Mouse (Mus musculus): Measurements from ENCODE around the gene Cd80. TPM values are rescaled to one million over a fixed set of nuclear protein-coding genes. Genes with fewer than 3 reads are reported as not detected.
"Not testable (repeated sequence)": the region's sequence is repeated elsewhere in the genome, so short reads cannot be mapped to it uniquely, and the experiment has no call there.

Cd80 gene
- polyA plus RNA-seq, 1 experiment from 2014 or later: 0.23 TPM

DNA sequence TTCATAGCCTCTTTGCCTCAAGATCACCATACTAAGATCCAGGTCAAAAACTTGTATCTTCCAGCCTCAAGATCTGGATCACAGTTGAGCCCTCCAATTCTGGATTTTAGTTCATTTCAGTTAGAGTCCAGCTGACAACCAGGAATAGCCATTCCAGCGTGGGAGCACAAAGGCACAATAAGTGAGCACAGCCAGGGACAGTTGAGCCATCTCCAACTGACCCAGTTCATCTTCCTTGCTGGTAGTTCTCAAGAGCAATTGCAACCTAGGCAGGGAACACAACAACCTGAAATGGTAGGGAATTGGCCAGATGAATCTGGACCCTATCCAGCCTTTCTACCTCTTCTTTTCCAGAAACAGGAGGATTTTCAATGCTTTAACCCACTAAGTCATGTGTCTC, 16.2 kb upstream of the Cd80 start:
- Histone ChIP-seq H3K4me1 (no peaks in the 10 kb centered on the region), H3K27me3 (ENCODE audit: low read depth, poor library complexity, severe bottlenecking) (no peaks in the 10 kb centered on the region), H3K36me3 (peaks cover 17% of the 10 kb centered on the region), H3K27ac (replicated peaks) (no peak overlapping the region), H3K4me3 (no peak overlapping the region), H3K9me3 (replicated peaks) (no peaks in the 10 kb centered on the region; the same call in 1 of the 2 replicates)
- no peak for DNase-seq (ENCODE audit: low spot score)
- WGBS: 84% methylated on average over 1 of the region's 1 CpGs

DNA sequence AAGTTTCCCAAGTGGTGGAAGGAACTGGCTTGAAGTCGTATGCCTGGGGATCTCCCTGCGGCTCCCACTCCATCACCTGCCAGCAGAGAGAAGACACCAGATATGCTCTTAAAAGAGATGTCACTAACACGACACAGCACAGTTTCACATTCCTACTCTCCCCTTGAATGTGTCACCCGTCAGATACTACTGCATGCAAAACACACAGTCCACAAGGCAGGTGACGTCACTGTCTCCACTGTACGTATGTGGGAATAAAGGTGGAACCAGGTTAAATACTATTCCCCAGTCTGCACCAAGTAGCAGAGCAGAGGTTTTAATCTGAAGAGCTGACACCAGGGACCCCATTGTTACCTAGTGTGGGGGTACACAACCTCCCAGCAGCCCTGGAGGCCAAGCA, 15.0 kb upstream of the Cd80 start:
- no peaks in the 10 kb centered on the region; the same call in 1 of the 2 replicates for H3K9me3 ChIP-seq (replicated peaks)
- no peaks in the 10 kb centered on the region for H3K4me1 ChIP-seq
- no peak overlapping the region for H3K4me3 ChIP-seq
- H3K36me3 ChIP-seq: peaks cover 29% of the 10 kb centered on the region
- 85% methylated on average over 6 of the region's 6 CpGs for WGBS
- H3K27ac ChIP-seq (replicated peaks): no peak overlapping the region
- DNase-seq (ENCODE audit: low spot score): no peak
- no peaks in the 10 kb centered on the region for H3K27me3 ChIP-seq (ENCODE audit: low read depth, poor library complexity, severe bottlenecking)

DNA sequence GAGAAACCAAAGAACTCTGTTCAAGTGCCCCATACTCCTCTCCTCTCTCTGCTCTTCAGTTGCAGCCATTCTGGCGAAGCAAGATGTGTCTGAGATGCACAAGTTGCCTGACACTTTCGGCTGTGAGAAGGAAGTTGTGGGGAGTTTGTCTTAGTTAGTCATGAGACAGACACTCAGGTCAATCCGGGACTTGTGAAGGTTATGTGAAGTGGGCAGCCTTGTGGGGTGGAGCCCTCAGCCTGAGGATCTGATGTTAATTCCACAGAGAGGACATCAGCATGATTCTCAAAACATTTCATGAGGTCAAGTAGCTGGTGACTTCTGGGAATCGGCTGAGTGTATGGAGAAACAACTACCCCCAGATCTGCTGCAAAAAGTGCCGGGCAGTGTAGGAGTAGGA, 13.8 kb upstream of the Cd80 start:
- H3K27ac ChIP-seq (replicated peaks): no peak overlapping the region
- DNase-seq (ENCODE audit: low spot score): no peak
- 90% methylated on average over 5 of the region's 5 CpGs for WGBS

DNA sequence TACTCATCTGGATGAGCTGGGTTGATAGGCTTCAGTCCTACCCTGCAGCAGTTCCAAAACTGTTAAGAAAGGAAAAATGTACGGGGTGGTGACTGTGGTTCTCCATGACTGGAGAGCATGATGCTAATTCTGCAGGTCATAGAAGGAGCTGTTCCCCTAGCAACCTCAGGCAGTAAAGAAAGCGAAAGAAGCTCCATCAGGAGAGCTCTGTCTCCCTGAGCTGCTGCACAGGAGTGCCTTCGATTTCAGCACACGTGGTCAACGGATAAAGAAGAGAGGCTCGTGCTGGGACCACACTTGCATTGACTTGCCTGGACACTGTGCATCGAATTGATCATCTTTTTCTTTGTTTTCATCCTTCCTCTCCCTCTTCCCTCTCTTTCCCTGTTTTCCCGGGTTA, 13.1 kb upstream of the Cd80 start:
- 87% methylated on average over 8 of the region's 8 CpGs for WGBS
- Histone ChIP-seq H3K4me1 (no peaks in the 10 kb centered on the region), H3K27ac (replicated peaks) (no peak overlapping the region), H3K4me3 (no peak overlapping the region), H3K27me3 (ENCODE audit: low read depth, poor library complexity, severe bottlenecking) (no peaks in the 10 kb centered on the region), H3K36me3 (peaks cover 47% of the 10 kb centered on the region), H3K9me3 (replicated peaks) (no peaks in the 10 kb centered on the region; the same call in 1 of the 2 replicates)
- no peak for DNase-seq (ENCODE audit: low spot score)

More for the DNA sequence above, 13.8 kb upstream of the Cd80 start:
- no peaks in the 10 kb centered on the region for H3K27me3 ChIP-seq (ENCODE audit: low read depth, poor library complexity, severe bottlenecking)
- no peak overlapping the region for H3K4me3 ChIP-seq
- H3K9me3 ChIP-seq (replicated peaks): no peaks in the 10 kb centered on the region; the same call in 1 of the 2 replicates
- peaks cover 41% of the 10 kb centered on the region for H3K36me3 ChIP-seq
- no peaks in the 10 kb centered on the region for H3K4me1 ChIP-seq

DNA sequence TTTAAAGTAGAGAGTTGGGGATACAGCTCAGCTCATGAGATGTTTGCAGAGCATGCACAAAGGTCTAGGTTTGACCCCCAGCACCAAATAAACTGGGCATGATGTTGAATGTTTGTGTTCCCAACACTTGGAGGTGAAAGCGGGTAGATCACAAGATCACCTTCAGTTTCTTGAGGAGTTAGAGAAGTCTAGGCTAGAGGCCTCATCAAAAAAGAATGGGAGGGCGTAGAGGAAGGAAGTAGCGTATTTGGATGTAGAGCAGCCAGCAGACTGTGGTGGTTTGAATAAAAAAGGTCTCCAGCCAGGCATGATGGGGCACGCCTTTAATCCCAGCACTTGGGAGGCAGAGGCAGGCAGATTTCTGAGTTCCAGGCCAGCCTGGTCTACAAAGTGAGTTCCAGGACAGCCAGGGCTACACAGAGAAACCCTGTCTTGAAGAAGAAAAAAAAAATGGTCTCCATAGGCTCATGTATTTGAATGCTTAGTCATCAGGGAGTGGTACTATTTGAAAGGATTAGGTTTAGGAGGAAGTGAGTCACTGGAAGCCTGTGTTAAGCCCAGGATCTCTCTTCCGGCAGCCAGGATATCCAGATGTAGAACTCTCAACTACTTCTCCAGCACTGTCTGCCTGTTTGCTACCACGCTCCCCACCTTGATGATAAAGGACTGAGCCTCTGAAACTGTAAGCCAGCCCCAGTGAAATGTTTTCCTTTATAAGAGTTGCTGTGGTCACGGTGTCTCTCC, 11.5 kb upstream of the Cd80 start:
- no peaks in the 10 kb centered on the region; the same call in 1 of the 2 replicates for H3K9me3 ChIP-seq (replicated peaks)
- H3K4me1 ChIP-seq: no peaks in the 10 kb centered on the region
- no peak overlapping the region for H3K4me3 ChIP-seq
- no peaks in the 10 kb centered on the region for H3K27me3 ChIP-seq (ENCODE audit: low read depth, poor library complexity, severe bottlenecking)
- DNase-seq (ENCODE audit: low spot score): no peak
- H3K36me3 ChIP-seq: peaks cover 64% of the 10 kb centered on the region
- H3K27ac ChIP-seq (replicated peaks): no peak overlapping the region
- 97% methylated on average over 7 of the region's 7 CpGs for WGBS

DNA sequence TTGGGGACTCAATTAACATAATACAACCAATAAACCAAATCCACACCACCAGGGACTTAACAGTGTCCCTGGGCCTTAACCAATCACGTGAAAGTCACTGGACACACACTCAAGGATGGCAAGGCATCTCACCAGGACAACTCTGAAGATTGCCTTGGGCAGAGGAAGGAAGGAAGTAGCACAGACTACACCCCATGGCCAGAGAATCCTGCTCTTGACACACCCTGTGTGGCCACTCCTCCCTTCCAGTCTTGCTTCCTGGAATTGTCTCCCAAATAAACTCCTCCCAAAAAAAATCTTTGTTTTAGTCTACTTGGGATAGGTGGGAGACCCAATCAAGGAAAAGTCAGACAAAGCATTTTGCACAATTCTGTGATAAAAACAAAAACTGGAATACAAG, 10.3 kb upstream of the Cd80 start:
- 75% methylated on average over 1 of the region's 1 CpGs for WGBS
- Histone ChIP-seq H3K9me3 (replicated peaks) (no peaks in the 10 kb centered on the region; the same call in 1 of the 2 replicates), H3K27ac (replicated peaks) (no peak overlapping the region), H3K4me1 (no peaks in the 10 kb centered on the region), H3K27me3 (ENCODE audit: low read depth, poor library complexity, severe bottlenecking) (no peaks in the 10 kb centered on the region), H3K4me3 (no peak overlapping the region), H3K36me3 (peaks cover 76% of the 10 kb centered on the region)
- no peak for DNase-seq (ENCODE audit: low spot score)

DNA sequence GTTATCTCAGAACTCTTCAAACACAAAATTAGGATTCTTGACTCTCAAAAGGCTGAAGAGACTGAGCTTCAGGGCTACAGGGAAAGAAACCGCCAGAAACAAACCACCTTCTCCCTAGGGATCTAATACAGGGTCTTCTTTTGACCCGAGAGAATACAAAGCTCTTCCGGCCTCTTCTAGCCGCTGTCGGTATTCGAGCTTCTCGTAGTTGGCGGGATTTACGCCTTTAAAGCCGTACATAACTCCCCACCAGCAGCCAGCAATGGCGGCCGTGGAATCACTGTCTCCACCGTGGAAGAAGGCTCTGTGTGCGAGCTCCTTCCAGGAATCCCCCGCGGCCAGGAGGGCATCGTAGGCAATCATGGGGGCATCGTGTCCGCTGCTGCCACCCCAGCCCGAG, 9.8 kb upstream of the Cd80 start:
- Histone ChIP-seq H3K4me1 (0 out of 2 replicates have a peak, but pooled peaks cover 1% of the 10 kb centered on the region), H3K36me3 (peaks cover 81% of the 10 kb centered on the region), H3K27ac (replicated peaks) (no peak overlapping the region), H3K9me3 (replicated peaks) (no peaks in the 10 kb centered on the region; the same call in 1 of the 2 replicates), H3K4me3 (no peak overlapping the region), H3K27me3 (ENCODE audit: low read depth, poor library complexity, severe bottlenecking) (no peaks in the 10 kb centered on the region)
- DNase-seq (ENCODE audit: low spot score): no peak
- 95% methylated on average over 20 of the region's 20 CpGs for WGBS

DNA sequence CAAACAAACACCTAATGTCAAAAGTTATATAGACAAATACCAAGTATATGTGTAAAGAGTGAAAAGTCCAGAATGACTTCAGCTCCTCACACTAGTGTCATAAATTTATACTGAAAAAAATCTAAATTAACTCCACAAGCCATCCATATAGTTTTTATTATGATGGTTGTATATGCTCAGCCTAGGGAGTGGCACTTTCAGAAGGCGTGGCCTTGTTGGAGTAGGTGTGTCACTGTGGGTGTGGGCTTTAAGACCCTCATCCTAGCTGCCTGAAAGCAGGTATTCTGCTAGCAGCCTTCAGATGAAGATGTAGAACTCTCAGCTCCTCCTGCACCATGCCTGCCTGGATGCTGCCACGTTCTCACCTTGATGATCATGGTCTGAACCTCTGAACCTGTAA, 9.2 kb upstream of the Cd80 start:
- H3K27me3 ChIP-seq (ENCODE audit: low read depth, poor library complexity, severe bottlenecking); H3K4me1 ChIP-seq; DNase-seq (ENCODE audit: low spot score); H3K4me3 ChIP-seq; H3K9me3 ChIP-seq (replicated peaks); H3K27ac ChIP-seq (replicated peaks): not testable (repeated sequence)
- WGBS: 94% methylated on average over 2 of the region's 2 CpGs
- peaks cover 83% of the 10 kb centered on the region for H3K36me3 ChIP-seq

DNA sequence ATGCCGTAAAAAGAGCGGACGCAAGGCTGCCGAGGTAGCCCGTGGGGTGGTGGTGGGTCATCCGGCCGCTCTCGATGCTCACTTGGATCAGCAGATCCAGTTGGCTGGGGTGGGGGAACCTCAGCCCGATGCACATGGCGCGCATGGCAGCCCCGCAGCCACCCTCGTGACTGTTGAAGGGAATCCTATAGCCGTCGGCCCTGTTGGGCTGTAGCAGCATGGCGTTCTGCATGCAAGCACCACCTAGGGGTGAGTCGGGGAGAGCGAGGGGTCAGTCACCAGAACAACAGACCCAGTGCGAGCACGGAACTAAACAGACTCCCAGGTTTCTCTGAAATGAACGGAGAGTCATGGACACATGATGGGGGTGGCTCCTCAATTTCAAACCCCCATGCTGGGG, 8.0 kb upstream of the Cd80 start:
- DNase-seq (ENCODE audit: low spot score): no peak
- Histone ChIP-seq H3K27ac (replicated peaks) (no peak overlapping the region), H3K4me3 (no peak overlapping the region), H3K9me3 (replicated peaks) (no peaks in the 10 kb centered on the region; the same call in 1 of the 2 replicates), H3K27me3 (ENCODE audit: low read depth, poor library complexity, severe bottlenecking) (no peaks in the 10 kb centered on the region), H3K4me1 (peaks cover 16% of the 10 kb centered on the region), H3K36me3 (peaks cover 83% of the 10 kb centered on the region)
- 87% methylated on average over 21 of the region's 21 CpGs for WGBS

DNA sequence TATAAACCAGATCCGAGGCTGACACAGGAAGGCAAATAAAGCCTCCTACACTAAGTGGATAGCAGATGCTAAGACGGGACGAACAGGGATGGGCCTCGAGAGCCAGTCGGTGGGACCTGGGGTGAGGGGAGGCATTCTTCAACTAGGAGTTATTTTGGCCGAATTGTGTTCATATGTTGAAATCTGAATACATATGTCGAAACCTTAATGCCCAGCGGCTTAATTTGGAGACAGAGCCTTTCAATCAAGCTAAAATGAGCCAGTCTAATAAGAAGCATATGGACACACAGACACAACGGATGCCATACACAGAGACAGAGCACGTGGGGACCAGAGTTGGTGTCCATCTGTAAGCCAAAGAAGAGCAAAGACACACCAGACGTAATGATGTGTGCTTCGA, 6.9 kb upstream of the Cd80 start:
- Histone ChIP-seq H3K9me3 (replicated peaks) (no peaks in the 10 kb centered on the region; the same call in 1 of the 2 replicates), H3K4me3 (no peak overlapping the region), H3K36me3 (peaks cover 74% of the 10 kb centered on the region), H3K27ac (replicated peaks) (no peak overlapping the region), H3K27me3 (ENCODE audit: low read depth, poor library complexity, severe bottlenecking) (no peaks in the 10 kb centered on the region), H3K4me1 (peaks cover 24% of the 10 kb centered on the region)
- no peak for DNase-seq (ENCODE audit: low spot score)
- WGBS: 94% methylated on average over 12 of the region's 12 CpGs

DNA sequence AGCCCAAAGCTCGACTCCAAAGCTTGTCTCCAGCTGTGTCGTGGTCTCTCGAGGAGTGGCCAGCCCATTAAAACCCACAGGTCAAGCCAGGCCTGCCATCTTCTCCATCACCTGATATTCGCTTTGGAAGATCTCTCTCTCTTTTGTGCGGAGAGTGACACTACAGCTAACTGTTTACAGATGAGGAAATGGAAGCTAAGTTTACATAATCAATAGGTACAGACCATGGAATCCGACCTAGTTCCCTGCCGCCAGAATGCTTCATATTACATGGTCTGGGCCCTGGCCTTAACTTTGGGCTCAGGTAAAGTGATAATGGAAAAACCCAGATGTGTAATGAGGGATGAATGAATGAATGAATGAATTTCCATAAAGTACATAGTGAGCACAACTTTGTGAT, 4.7 kb upstream of the Cd80 start:
- Histone ChIP-seq H3K27ac (replicated peaks) (no peak overlapping the region), H3K4me1 (peaks cover 24% of the 10 kb centered on the region), H3K27me3 (ENCODE audit: low read depth, poor library complexity, severe bottlenecking) (no peaks in the 10 kb centered on the region), H3K4me3 (no peak overlapping the region), H3K36me3 (peaks cover 51% of the 10 kb centered on the region), H3K9me3 (replicated peaks) (no peaks in the 10 kb centered on the region)
- DNase-seq (ENCODE audit: low spot score): no peak
- 89% methylated on average over 7 of the region's 7 CpGs for WGBS

DNA sequence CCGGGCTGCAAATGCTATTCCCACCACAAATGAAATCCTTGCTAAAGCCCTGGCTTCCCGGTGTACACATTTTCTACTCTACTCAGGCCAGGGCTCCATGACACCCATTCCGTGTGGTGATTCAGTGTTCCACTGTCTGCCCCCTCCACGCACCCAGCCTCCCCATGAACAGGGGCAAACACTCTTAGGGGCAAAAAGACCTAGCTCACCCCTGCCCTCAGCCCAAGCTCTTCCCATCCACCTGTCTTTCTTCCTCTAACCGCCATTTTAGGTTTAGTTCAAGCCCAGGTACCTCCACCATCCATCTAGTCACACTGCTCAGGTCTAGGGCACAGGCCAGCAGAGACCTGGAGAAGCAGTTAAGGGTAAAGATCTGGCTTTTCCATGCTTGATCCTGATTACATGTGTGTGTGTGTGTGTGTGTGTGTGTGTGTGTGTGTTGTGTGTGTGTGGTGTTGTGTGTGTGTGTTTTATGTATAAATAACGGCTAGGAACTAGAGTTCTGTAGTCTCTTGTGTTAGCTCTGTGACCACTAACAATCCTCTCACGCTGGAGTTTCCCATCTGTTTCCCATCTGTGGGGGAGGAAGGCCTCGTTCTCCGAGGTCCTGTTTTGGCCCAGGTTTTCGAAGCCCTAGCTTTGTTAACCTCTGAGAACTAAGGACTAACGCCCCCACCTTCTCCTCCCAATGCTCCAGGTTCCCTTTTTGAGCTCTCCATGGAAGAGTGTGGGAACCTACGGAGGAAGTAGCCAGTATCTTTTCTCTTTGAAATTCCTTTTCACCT, 3.7 kb upstream of the Cd80 start:
- WGBS: 47% methylated on average over 12 of the region's 12 CpGs
- DNase-seq (ENCODE audit: low spot score): peak; percentile 15
- peak overlapping the region; percentile 97 for H3K27ac ChIP-seq (replicated peaks)
- H3K9me3 ChIP-seq (replicated peaks): no peaks in the 10 kb centered on the region
- H3K4me1 ChIP-seq: peaks cover 24% of the 10 kb centered on the region
- H3K4me3 ChIP-seq: peak overlapping the region; percentile 88
- peaks cover 42% of the 10 kb centered on the region for H3K36me3 ChIP-seq
- no peaks in the 10 kb centered on the region for H3K27me3 ChIP-seq (ENCODE audit: low read depth, poor library complexity, severe bottlenecking)
